Mouse (Mus musculus): ENCODE results near the gene Myof. TPM values are rescaled to one million over a fixed set of nuclear protein-coding genes. Genes with fewer than 3 reads are reported as not detected.

Myof gene
- polyA plus RNA-seq, 1 experiment: 24.2 TPM

GRCm38 (mm10) chr19:37881431-37882081 is 161.8 kb downstream of the Myof start:
- H3K4me3 ChIP-seq (ENCODE audit: insufficient read depth, low read depth, low read length): no peak overlapping the region
- WGBS: 48% methylated on average over 9 of the region's 9 CpGs
- H3K27ac ChIP-seq (ENCODE audit: insufficient read depth, low read depth, low read length): no peak overlapping the region
- H3K4me1 ChIP-seq (ENCODE audit: control insufficient read depth, insufficient read depth, low read length): no peaks in the 10 kb centered on the region
- no peaks in the 10 kb centered on the region for H3K36me3 ChIP-seq (ENCODE audit: control insufficient read depth, insufficient read depth, low read length)
- TF ChIP-seq CTCF (conservative IDR thresholded peaks at IDR 0.05; ENCODE audit: insufficient read depth, insufficient read length, low read depth, low read length): no peak
- no peak for TF ChIP-seq POLR2A (IDR thresholded peaks at IDR 0.05; ENCODE audit: low read depth, low read length)
- no peaks in the 10 kb centered on the region for H3K27me3 ChIP-seq (replicated peaks; ENCODE audit: control insufficient read depth, insufficient read depth, low read length)
- no peak for DNase-seq

- H3K27me3 ChIP-seq (replicated peaks; ENCODE audit: control insufficient read depth, insufficient read depth, low read length): no peaks in the 10 kb centered on the region
- H3K4me1 ChIP-seq (ENCODE audit: control insufficient read depth, insufficient read depth, low read length): no peaks in the 10 kb centered on the region
- no peak overlapping the region for H3K27ac ChIP-seq (ENCODE audit: insufficient read depth, low read depth, low read length)
- H3K4me3 ChIP-seq (ENCODE audit: insufficient read depth, low read depth, low read length): no peak overlapping the region
- no peaks in the 10 kb centered on the region for H3K36me3 ChIP-seq (ENCODE audit: control insufficient read depth, insufficient read depth, low read length)
- TF ChIP-seq CTCF (conservative IDR thresholded peaks at IDR 0.05; ENCODE audit: insufficient read depth, insufficient read length, low read depth, low read length) (no peak), POLR2A (IDR thresholded peaks at IDR 0.05; ENCODE audit: low read depth, low read length) (no peak)
- 25% methylated on average over 20 of the region's 20 CpGs for WGBS
- peak; percentile 54 for DNase-seq
Measured at GRCm38 (mm10) chr19:37877511-37878167, 165.7 kb downstream of the Myof start.

- DNase-seq: no peak
- TF ChIP-seq POLR2A (IDR thresholded peaks at IDR 0.05; ENCODE audit: low read depth, low read length) (no peak), CTCF (conservative IDR thresholded peaks at IDR 0.05; ENCODE audit: insufficient read depth, insufficient read length, low read depth, low read length) (no peak)
- H3K27me3 ChIP-seq (replicated peaks; ENCODE audit: control insufficient read depth, insufficient read depth, low read length): no peaks in the 10 kb centered on the region
- no peaks in the 10 kb centered on the region for H3K4me1 ChIP-seq (ENCODE audit: control insufficient read depth, insufficient read depth, low read length)
- no peak overlapping the region for H3K4me3 ChIP-seq (ENCODE audit: insufficient read depth, low read depth, low read length)
- WGBS: 82% methylated on average over 6 of the region's 6 CpGs
- no peaks in the 10 kb centered on the region for H3K36me3 ChIP-seq (ENCODE audit: control insufficient read depth, insufficient read depth, low read length)
- no peak overlapping the region for H3K27ac ChIP-seq (ENCODE audit: insufficient read depth, low read depth, low read length)
Measured at GRCm38 (mm10) chr19:37876605-37877245, 166.7 kb downstream of the Myof start.

GRCm38 (mm10) chr19:37873499-37873898 is 169.9 kb downstream of the Myof start:
- no peak for DNase-seq
- TF ChIP-seq CTCF (conservative IDR thresholded peaks at IDR 0.05; ENCODE audit: insufficient read depth, insufficient read length, low read depth, low read length): no peak
- Histone ChIP-seq H3K36me3 (ENCODE audit: control insufficient read depth, insufficient read depth, low read length) (no peaks in the 10 kb centered on the region), H3K4me1 (ENCODE audit: control insufficient read depth, insufficient read depth, low read length) (no peaks in the 10 kb centered on the region), H3K4me3 (ENCODE audit: insufficient read depth, low read depth, low read length) (no peak overlapping the region), H3K27me3 (replicated peaks; ENCODE audit: control insufficient read depth, insufficient read depth, low read length) (no peaks in the 10 kb centered on the region), H3K27ac (ENCODE audit: insufficient read depth, low read depth, low read length) (no peak overlapping the region)
- WGBS: 81% methylated on average over 1 of the region's 1 CpGs

- H3K4me1 ChIP-seq (ENCODE audit: control insufficient read depth, insufficient read depth, low read length): no peaks in the 10 kb centered on the region
- 40% methylated on average over 3 of the region's 3 CpGs for WGBS
- H3K27ac ChIP-seq (ENCODE audit: insufficient read depth, low read depth, low read length): no peak overlapping the region
- H3K4me3 ChIP-seq (ENCODE audit: insufficient read depth, low read depth, low read length): no peak overlapping the region
- H3K27me3 ChIP-seq (replicated peaks; ENCODE audit: control insufficient read depth, insufficient read depth, low read length): no peaks in the 10 kb centered on the region
- peak; percentile 27 for DNase-seq
- TF ChIP-seq CTCF (conservative IDR thresholded peaks at IDR 0.05; ENCODE audit: insufficient read depth, insufficient read length, low read depth, low read length): no peak
- TF ChIP-seq POLR2A (IDR thresholded peaks at IDR 0.05; ENCODE audit: low read depth, low read length): no peak
- H3K36me3 ChIP-seq (ENCODE audit: control insufficient read depth, insufficient read depth, low read length): no peaks in the 10 kb centered on the region
Measured at GRCm38 (mm10) chr19:37867592-37867991, 175.8 kb downstream of the Myof start.

- no peak for DNase-seq
- no peak overlapping the region for H3K4me3 ChIP-seq (ENCODE audit: insufficient read depth, low read depth, low read length)
- no peaks in the 10 kb centered on the region for H3K4me1 ChIP-seq (ENCODE audit: control insufficient read depth, insufficient read depth, low read length)
- H3K36me3 ChIP-seq (ENCODE audit: control insufficient read depth, insufficient read depth, low read length): no peaks in the 10 kb centered on the region
- TF ChIP-seq CTCF (conservative IDR thresholded peaks at IDR 0.05; ENCODE audit: insufficient read depth, insufficient read length, low read depth, low read length) (no peak; the same call in 1 of the 2 replicates), POLR2A (IDR thresholded peaks at IDR 0.05; ENCODE audit: low read depth, low read length) (no peak)
- H3K27me3 ChIP-seq (replicated peaks; ENCODE audit: control insufficient read depth, insufficient read depth, low read length): no peaks in the 10 kb centered on the region
- 65% methylated on average over 6 of the region's 6 CpGs for WGBS
- no peak overlapping the region for H3K27ac ChIP-seq (ENCODE audit: insufficient read depth, low read depth, low read length)
Measured at GRCm38 (mm10) chr19:37866994-37867393, 176.4 kb downstream of the Myof start.

GRCm38 (mm10) chr19:37861171-37861570 is 182.2 kb downstream of the Myof start:
- TF ChIP-seq POLR2A (IDR thresholded peaks at IDR 0.05; ENCODE audit: low read depth, low read length): no peak
- TF ChIP-seq CTCF (conservative IDR thresholded peaks at IDR 0.05; ENCODE audit: insufficient read depth, insufficient read length, low read depth, low read length): no peak
- Histone ChIP-seq H3K4me1 (ENCODE audit: control insufficient read depth, insufficient read depth, low read length) (peaks cover 5% of the 10 kb centered on the region; the same call in 1 of the 2 replicates), H3K27me3 (replicated peaks; ENCODE audit: control insufficient read depth, insufficient read depth, low read length) (no peaks in the 10 kb centered on the region), H3K27ac (ENCODE audit: insufficient read depth, low read depth, low read length) (no peak overlapping the region), H3K4me3 (ENCODE audit: insufficient read depth, low read depth, low read length) (no peak overlapping the region), H3K36me3 (ENCODE audit: control insufficient read depth, insufficient read depth, low read length) (no peaks in the 10 kb centered on the region)
- WGBS: 88% methylated on average over 1 of the region's 1 CpGs
- peak; percentile 34 for DNase-seq

All from kidney, adult 2 months (tissue).